Mouse (Mus musculus): Measurements from ENCODE around the gene Tceal7.
A peak's percentile ranks its signal among the peaks of the same experiment; 100 is the strongest.
"Not testable (repeated sequence)": the region's sequence is repeated elsewhere in the genome, so short reads cannot be mapped to it uniquely, and the experiment has no call there.

Gene Tceal7

GRCm38 (mm10) chrX:136214729-136215677, at the start of gene Tceal7, which contains the start of gene Bex1:
Gene Tceal7, plus strand, starts transcription at chrX:136214779.
Gene Bex1, minus strand, starts transcription at chrX:136215513.
- DNase-seq: not testable (repeated sequence)

GRCm38 (mm10) chrX:136170625-136171024, 44.0 kb upstream of the Tceal7 start:
- no peak for DNase-seq

DNA sequence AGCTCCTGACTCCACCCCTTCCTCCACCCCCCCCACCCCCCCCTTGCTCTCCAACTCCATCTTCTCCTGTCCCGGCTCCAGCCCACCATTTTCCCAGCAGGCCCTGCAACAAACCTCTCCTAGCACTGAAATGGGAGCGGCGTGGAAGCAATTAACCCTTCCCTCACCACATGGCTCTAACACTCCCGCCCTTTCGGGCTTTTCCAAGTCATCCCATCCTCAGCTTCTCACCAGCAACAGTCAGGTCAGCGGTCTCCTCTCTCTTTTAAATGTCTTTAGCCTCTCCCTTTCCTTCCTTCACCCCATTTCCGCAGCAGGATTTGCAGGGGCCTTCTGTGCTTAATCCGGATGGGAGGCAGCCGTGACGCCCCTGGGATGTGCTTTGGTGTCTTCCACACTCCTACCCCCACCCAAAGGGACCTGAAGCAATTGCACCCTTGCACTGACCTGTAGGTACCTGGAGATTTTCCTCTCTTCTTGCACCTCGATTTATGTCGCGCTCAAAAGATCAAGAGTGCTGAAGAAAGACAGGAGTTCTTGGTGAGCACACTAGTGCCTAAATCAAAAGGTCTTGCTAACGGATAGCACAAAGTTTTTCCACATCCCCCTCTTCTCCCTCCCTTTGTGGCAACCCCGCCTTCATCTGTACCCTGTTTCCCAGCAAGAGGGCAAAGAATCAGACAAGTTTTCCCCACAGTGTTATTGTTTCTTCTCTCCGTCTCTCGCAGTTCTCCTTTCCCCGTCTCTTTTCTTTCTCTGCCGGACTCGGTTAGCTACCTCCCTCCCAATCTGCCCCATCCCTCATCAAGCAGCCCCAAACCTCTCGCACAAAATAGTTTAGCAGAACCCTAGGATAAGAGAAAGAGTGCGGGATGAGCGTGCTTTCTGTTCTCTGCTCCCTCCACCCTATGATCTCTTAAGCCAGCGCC, 43.1 kb upstream of the Tceal7 start:
- no peak for DNase-seq

- peak; percentile 13 to 20 for DNase-seq
These were observed 42.4 kb upstream of the Tceal7 start, which contains the start of gene Tceal8 for GRCm38 (mm10) chrX:136172118-136172551. Gene Tceal8, minus strand, starts transcription at chrX:136172342.

GRCm38 (mm10) chrX:136172786-136173185, 41.8 kb upstream of the Tceal7 start:
- DNase-seq: no peak

- no peak for DNase-seq
These were observed 33.6 kb upstream of the Tceal7 start for GRCm38 (mm10) chrX:136180897-136181553.

DNA sequence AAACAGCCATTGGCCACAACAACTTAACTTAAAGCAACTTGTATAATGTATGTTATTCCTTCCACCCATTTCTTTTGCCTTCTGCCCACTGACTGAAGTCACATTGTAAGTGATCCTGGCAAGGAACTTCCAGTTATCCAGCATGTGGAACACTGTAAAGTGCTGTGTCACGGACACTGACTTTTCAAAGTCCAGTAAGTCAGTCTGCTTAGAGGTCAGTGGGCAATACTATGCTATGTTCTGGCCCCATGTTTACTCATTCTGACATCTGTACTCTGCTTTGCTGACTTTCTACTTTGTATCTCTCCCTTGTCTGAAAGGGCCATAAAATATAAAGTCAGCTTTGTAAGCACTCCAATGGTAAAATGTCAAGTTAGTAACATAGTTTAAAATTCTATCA, 31.5 kb upstream of the Tceal7 start:
- no peak for DNase-seq

DNA sequence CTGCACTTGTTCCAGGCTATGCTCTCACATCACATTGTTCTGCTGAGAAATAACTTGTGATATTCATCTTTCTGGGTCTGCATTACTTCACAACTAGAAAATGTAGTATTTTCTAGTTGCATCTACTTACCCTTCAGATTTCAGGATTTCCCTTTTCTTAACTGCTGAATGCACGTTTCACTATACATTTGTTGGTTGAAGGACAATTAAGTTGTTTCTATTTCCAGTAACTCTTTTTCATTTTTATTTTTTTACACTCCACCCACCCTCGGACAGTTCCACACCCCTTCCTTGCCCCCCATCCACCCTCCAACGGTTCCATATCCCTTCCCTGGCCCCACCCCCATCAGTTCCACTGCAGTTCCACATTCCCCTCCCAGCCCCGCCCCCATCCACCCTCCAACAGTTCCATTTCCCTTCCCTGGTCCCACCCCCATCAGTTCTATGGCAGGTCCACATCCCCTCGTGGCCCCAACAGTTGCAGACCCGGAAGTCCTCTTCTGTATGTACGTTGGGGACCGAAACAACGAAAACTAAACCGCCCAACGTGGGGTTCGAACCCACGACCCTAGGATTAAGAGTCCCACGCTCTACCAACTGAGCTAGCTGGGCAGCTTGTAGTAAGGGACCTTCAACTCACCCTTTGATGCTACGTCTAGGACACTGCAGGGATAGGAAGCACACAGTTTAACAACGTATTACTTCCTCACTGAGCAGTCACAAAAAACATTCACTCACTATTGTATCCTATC, 19.2 kb upstream of the Tceal7 start:
- DNase-seq: no peak

DNA sequence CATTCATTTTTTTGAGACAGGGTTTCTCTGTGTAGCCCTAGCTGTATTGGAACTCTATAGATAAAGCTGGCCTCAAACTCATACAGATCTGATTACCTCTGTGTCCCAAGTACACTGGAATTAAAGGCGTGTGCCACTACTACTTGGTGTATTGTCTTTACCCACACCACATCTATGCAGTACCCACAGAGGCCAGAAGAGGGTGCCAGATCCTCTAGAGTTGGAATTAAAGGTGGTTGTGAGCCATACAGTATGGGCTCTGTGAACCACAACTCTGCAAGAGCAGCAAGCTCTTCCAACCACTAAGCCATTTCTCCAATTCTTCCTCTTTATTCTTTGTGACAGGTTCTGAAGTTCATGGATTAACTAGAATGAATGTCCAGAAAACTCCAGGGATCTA, 17.7 kb upstream of the Tceal7 start:
- peak in 1 of 2 experiments; percentile 16 for DNase-seq

- no peak for DNase-seq
These were observed 11.3 kb upstream of the Tceal7 start for GRCm38 (mm10) chrX:136203257-136203656.

DNA sequence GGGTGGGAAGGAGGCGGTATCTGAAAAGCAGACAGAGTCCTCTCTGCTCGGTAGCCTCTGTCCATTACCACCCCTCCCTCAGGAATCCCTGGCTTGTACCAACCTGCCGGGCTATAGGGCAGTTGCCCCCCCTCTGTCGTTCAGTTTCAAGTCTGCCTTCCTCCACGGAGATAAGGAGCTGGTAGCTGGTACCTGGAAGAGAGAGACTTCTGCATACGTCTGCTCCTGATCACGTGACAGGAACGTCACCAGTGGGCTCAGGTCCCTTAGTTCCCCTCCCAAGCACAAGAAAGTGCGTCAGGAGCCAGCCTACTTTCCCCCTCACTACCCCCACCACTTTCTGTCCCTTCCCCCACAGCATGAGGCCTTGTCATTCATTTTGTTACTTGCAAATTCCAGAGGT, 10.9 kb upstream of the Tceal7 start, which contains the start of gene Tceal5:
TSS of gene Tceal5 (minus strand) at position 213 of the 403 bp plus-strand sequence.
- no peak for DNase-seq

- no peak for DNase-seq
These were observed 10.2 kb upstream of the Tceal7 start for GRCm38 (mm10) chrX:136204406-136204805.

- no peak for DNase-seq
These were observed 1.2 kb upstream of the Tceal7 start for GRCm38 (mm10) chrX:136213396-136213795.

- no peak for DNase-seq
These were observed 1.7 kb downstream of the Tceal7 start for GRCm38 (mm10) chrX:136216303-136216702.

GRCm38 (mm10) chrX:136223714-136224113, 9.1 kb downstream of the Tceal7 start:
- no peak for DNase-seq

- no peak for DNase-seq
These were observed 13.2 kb downstream of the Tceal7 start for GRCm38 (mm10) chrX:136227768-136228167.

DNA sequence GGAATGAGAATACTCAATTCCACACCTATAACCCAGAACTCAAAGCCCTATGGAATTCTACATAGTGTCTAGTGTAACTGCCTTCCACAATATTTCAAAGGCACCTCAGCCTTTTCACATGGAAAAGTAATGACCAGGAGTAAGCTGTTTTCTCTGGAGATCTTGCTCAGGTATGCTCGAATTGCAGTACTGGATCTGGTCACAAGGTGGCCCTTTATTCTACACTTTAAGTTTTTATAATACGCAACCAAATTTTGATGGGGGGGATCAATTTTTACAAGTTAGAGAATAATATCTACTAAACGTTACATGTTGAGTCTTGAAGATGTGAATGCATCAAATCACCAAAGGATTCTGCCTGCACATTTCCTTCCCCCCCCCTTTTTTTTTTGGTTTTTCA, 23.5 kb downstream of the Tceal7 start:
- DNase-seq: peak in 1 of 2 experiments; percentile 38

- no peak for DNase-seq
These were observed 28.6 kb downstream of the Tceal7 start for GRCm38 (mm10) chrX:136243181-136243580.

GRCm38 (mm10) chrX:136244574-136245229, 30.1 kb downstream of the Tceal7 start, which contains the start of gene Tceal9:
Gene Tceal9, plus strand, starts transcription at chrX:136245079.
- peak; percentile 46 to 51 for DNase-seq

GRCm38 (mm10) chrX:136245521-136246071, 31.0 kb downstream of the Tceal7 start:
- DNase-seq: peak in 1 of 2 experiments; percentile 1

DNA sequence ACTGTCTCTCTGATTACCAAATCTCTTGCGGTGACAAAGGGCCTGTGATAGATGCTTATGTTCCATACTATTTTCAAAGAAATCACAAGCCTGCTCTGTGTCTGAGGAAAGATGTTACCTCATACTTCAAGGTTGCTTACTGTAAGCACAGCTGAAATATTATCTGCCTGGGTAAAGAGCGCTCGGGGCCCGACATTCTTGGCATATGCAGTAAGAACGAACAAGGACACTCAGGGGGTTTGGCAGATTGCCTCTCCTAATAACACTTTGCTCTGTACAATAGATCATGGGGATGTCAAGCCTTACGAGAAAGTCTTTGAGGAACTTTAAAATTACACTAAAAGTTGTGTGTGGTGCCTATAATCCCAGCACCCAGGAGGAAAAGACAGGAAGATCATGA, 34.2 kb downstream of the Tceal7 start:
- DNase-seq: no peak

Data from spleen, adult 18-20 months (tissue).